Mouse (Mus musculus): ENCODE data around the gene Nup107. TPM values are rescaled to one million over a fixed set of nuclear protein-coding genes. Genes with fewer than 3 reads are reported as not detected.

Nup107 gene
- polyA plus RNA-seq (2012; ENCODE audit: insufficient read depth, insufficient read length, missing spikeins) = 3.6 and 4.2 TPM in 2 replicates

DNA sequence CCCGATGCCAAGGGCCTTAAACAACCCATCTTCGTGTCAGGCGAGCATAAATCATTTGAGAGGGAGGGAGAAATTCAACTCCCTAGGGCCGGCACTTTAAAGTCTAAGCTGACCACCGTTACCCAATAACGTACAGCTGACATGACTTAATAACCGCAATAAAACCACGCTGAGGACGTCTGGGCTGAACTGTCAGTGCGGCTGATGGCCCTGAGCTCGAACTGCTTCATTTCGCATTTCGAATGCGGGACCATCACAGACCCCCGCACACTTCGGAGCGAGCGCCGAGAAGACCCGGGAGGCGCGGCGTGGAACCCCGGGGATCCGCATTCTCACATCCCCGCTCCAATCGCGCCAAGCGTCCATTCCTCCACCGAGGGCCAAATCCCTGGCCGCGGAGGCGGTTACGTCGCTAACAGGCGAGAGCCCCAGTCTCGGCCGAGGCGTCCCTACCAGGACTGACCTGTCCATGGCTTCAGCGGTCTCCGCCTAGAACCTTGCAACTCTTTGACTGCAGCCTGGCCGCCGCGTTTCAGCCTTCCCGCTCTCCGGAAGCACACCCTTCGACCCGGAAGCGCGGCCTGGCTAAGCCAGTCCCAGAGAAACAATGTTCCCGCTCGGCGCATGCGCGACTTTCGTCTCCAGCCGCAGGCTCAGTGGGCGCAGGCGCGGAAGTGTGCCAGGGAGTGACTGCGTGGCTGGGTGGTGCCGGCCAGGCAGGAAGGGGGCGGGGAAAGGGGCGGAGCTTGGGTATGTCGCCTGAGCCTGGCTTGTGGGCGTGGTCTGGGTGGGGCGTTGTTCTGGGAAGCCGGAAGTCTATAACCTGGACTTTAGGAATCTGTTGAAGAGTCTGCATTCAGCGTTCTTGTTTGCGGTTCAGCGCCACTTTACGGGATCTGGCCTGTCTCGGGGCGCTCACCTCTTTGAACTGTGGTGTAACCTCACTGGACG lies at the start of gene Nup107:
Gene Nup107 (minus strand): TSS at position 565 of the 951 bp plus-strand sequence.
- H3K4me1 ChIP-seq (ENCODE audit: control insufficient read depth, insufficient read depth, insufficient read length, low read length) = 0 out of 2 replicates have a peak, but pooled peaks cover 2% of the 10 kb centered on the region
- peak within 1 kb of the TSS; percentile 82 for H3K4me3 ChIP-seq (ENCODE audit: insufficient read depth, low read depth, low read length)
- H3K27ac ChIP-seq (replicated peaks; ENCODE audit: low read depth, low read length) = peak within 1 kb of the TSS; percentile 69

DNA sequence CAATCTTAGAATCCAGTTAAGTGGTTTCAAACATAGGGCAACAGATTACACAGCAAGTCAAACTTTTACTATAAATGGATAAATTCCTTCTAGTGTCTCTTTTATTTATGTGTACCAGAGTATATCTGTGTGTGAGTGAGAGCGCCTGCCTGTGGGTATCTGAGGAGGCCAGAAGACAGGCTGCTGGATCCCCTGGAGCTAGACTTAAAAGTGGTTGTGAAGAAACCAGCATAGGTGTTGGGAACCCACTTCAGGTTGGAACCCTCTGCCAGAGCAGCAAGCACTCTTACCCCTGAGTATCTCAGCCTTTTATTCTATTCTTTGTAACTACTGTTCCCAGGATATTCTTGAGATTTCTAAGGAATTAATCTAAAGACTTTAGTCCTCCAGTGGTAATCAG lies 49.3 kb upstream of the Nup107 start:
- Histone ChIP-seq H3K4me3 (ENCODE audit: insufficient read depth, low read depth, low read length) (no peak overlapping the region), H3K4me1 (ENCODE audit: control insufficient read depth, insufficient read depth, insufficient read length, low read length) (peaks cover 17% of the 10 kb centered on the region), H3K27ac (replicated peaks; ENCODE audit: low read depth, low read length) (no peak overlapping the region)

DNA sequence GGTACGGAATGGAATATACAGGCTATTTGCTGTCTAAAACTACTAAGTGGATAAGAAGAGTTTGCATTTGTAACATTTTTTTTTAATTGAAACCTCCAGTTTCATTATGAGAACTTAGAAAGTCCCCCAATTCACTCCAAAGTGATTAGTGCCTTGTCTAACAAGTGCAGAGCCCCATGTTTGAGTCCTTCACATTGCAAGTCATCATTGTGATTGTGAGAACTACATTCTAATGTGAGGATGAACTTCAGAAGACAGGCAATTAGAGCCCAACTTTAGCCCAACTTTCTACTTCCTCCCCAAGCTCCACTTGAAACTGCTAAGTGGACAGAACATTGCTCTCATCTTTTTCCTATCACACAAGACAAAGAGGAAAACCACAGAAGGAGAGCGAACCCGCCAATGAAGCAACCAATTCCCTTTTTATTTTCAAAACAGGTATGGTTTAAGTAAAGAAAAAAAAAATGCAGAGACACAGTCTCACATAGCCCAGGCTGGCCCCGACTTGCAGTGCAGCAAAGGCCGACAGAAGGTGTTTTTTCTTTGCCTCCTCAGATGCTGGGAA lies 48.0 kb upstream of the Nup107 start:
- Histone ChIP-seq H3K27ac (replicated peaks; ENCODE audit: low read depth, low read length) (0 out of 2 replicates have a peak overlapping the region, but pooled peaks have one; percentile 9), H3K4me1 (ENCODE audit: control insufficient read depth, insufficient read depth, insufficient read length, low read length) (peaks cover 21% of the 10 kb centered on the region), H3K4me3 (ENCODE audit: insufficient read depth, low read depth, low read length) (no peak overlapping the region)

- Histone ChIP-seq H3K4me1 (ENCODE audit: control insufficient read depth, insufficient read depth, insufficient read length, low read length) (peaks cover 26% of the 10 kb centered on the region), H3K27ac (replicated peaks; ENCODE audit: low read depth, low read length) (no peak overlapping the region), H3K4me3 (ENCODE audit: insufficient read depth, low read depth, low read length) (no peak overlapping the region)
Observed at GRCm38 (mm10) chr10:117839737-117840136, 47.2 kb upstream of the Nup107 start.

DNA sequence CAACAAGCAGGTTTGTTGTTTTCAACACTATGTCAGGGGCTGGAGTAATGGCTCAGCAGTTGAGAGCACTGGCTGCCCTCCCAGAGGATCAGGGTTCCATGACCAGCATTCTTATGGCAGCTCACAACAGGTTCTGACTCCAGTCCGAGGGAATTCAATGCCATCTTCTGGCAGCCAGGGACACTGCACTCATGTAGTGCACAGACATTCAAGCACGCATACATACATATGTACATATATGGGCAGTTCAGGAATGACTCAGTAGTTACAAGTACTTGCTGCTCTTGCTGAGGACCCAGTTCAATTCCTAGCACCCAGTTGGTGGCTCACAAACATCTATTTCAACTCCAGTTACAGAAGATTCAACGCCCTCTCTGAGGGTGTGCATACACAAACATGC lies 46.4 kb upstream of the Nup107 start:
- Histone ChIP-seq H3K4me1 (ENCODE audit: control insufficient read depth, insufficient read depth, insufficient read length, low read length) (peaks cover 28% of the 10 kb centered on the region), H3K4me3 (ENCODE audit: insufficient read depth, low read depth, low read length) (no peak overlapping the region), H3K27ac (replicated peaks; ENCODE audit: low read depth, low read length) (no peak overlapping the region)

- no peak overlapping the region for H3K27ac ChIP-seq (replicated peaks; ENCODE audit: low read depth, low read length)
Observed at GRCm38 (mm10) chr10:117836354-117836753, 43.8 kb upstream of the Nup107 start.

GRCm38 (mm10) chr10:117835453-117835852 lies 42.9 kb upstream of the Nup107 start:
- Histone ChIP-seq H3K4me1 (ENCODE audit: control insufficient read depth, insufficient read depth, insufficient read length, low read length) (peaks cover 28% of the 10 kb centered on the region), H3K4me3 (ENCODE audit: insufficient read depth, low read depth, low read length) (no peak overlapping the region)

More at GRCm38 (mm10) chr10:117836354-117836753, 43.8 kb upstream of the Nup107 start:
- no peak overlapping the region for H3K4me3 ChIP-seq (ENCODE audit: insufficient read depth, low read depth, low read length)
- H3K4me1 ChIP-seq (ENCODE audit: control insufficient read depth, insufficient read depth, insufficient read length, low read length) = peaks cover 30% of the 10 kb centered on the region

DNA sequence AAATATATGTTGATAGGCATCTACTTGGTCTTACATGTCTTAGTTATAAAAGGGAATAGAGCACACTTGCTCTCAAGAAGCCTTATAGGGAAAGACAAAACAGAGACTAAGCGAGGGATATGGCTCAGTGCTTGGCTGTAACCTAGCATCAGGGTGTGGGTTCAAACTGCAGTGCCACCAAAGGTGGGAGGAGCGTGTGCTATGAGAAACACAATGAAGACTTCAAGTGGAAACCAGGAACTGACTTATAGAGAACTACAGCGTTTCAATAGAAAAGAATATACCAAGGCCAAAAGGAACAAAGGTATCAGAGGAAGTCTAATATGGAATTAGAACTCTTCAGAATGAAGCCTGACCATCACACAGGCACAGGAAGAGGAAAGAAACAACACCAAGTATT lies 38.3 kb upstream of the Nup107 start:
- H3K4me3 ChIP-seq (ENCODE audit: insufficient read depth, low read depth, low read length) = no peak overlapping the region

More at GRCm38 (mm10) chr10:117835453-117835852, 42.9 kb upstream of the Nup107 start:
- no peak overlapping the region for H3K27ac ChIP-seq (replicated peaks; ENCODE audit: low read depth, low read length)

GRCm38 (mm10) chr10:117829472-117830155 lies 37.1 kb upstream of the Nup107 start:
- Histone ChIP-seq H3K4me3 (ENCODE audit: insufficient read depth, low read depth, low read length) (no peak overlapping the region), H3K4me1 (ENCODE audit: control insufficient read depth, insufficient read depth, insufficient read length, low read length) (peaks cover 39% of the 10 kb centered on the region), H3K27ac (replicated peaks; ENCODE audit: low read depth, low read length) (0 out of 2 replicates have a peak overlapping the region, but pooled peaks have one; percentile 12)

More for the DNA sequence above, 38.3 kb upstream of the Nup107 start:
- Histone ChIP-seq H3K4me1 (ENCODE audit: control insufficient read depth, insufficient read depth, insufficient read length, low read length) (peaks cover 39% of the 10 kb centered on the region), H3K27ac (replicated peaks; ENCODE audit: low read depth, low read length) (no peak overlapping the region)

GRCm38 (mm10) chr10:117829022-117829421 lies 36.5 kb upstream of the Nup107 start:
- no peak overlapping the region for H3K27ac ChIP-seq (replicated peaks; ENCODE audit: low read depth, low read length)
- H3K4me3 ChIP-seq (ENCODE audit: insufficient read depth, low read depth, low read length) = no peak overlapping the region
- H3K4me1 ChIP-seq (ENCODE audit: control insufficient read depth, insufficient read depth, insufficient read length, low read length) = peaks cover 39% of the 10 kb centered on the region

DNA sequence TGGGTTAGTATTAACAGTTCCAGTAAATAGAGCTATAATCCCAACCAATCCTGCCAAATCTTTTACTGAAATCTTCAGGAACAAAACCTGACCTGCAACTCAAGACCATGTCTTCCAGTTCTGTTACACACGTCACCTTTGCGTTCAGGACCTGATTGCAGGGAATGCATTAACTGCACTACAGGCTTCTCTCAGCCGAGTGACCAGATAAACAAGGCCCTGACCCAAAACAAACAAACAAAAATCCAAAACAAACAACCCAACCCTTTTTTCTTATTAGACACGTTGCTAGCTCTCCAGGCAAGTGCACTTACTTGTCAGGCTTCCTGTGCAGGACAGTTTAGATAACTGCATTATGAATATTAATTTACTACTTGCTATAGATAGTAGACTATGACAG lies 36.0 kb upstream of the Nup107 start:
- H3K4me3 ChIP-seq (ENCODE audit: insufficient read depth, low read depth, low read length) = no peak overlapping the region
- peaks cover 39% of the 10 kb centered on the region for H3K4me1 ChIP-seq (ENCODE audit: control insufficient read depth, insufficient read depth, insufficient read length, low read length)
- no peak overlapping the region for H3K27ac ChIP-seq (replicated peaks; ENCODE audit: low read depth, low read length)

DNA sequence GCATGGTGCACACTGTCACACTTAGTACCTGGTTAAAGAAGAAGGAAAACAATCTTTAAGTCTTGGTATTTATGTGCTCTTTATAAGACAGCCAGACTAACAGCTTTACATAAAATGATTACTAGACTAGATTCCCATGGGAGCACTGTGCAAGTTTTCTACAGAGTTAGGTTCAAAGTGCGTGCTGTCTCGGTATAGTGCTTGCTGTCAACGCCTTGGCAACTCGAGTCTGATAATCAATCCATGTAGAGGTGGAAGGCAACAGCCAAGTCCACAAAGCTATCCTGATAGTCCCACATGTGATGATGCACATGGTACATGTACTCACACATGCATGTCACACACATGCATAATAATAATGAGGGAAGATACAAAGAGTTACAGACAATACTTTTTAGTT lies 32.1 kb upstream of the Nup107 start:
- peaks cover 27% of the 10 kb centered on the region for H3K4me1 ChIP-seq (ENCODE audit: control insufficient read depth, insufficient read depth, insufficient read length, low read length)
- no peak overlapping the region for H3K27ac ChIP-seq (replicated peaks; ENCODE audit: low read depth, low read length)
- no peak overlapping the region for H3K4me3 ChIP-seq (ENCODE audit: insufficient read depth, low read depth, low read length)

- Histone ChIP-seq H3K4me1 (ENCODE audit: control insufficient read depth, insufficient read depth, insufficient read length, low read length) (peaks cover 22% of the 10 kb centered on the region), H3K4me3 (ENCODE audit: insufficient read depth, low read depth, low read length) (no peak overlapping the region), H3K27ac (replicated peaks; ENCODE audit: low read depth, low read length) (no peak overlapping the region)
Observed at GRCm38 (mm10) chr10:117824139-117824538, 31.6 kb upstream of the Nup107 start.

- no peak overlapping the region for H3K27ac ChIP-seq (replicated peaks; ENCODE audit: low read depth, low read length)
- peaks cover 19% of the 10 kb centered on the region for H3K4me1 ChIP-seq (ENCODE audit: control insufficient read depth, insufficient read depth, insufficient read length, low read length)
- H3K4me3 ChIP-seq (ENCODE audit: insufficient read depth, low read depth, low read length) = no peak overlapping the region
Observed at GRCm38 (mm10) chr10:117823321-117823720, 30.8 kb upstream of the Nup107 start.

DNA sequence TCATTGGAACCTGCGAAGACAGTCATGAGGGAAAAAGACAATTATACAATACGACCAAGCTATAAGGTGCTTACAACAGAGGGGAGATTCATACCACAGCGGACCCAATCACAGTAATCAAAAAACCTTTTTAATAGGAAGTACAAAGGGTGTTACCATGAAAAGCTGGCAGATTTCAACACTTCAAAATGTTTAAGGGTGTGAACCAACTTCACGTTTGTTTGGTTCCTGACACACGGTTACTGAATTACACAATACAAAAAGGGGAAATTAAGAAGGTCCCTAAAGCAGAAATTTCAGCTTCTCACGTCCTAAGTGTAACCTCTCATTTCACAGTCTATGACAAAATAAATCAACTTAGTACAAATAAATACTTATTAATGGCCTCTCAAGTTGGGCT lies 26.1 kb upstream of the Nup107 start:
- H3K27ac ChIP-seq (replicated peaks; ENCODE audit: low read depth, low read length) = no peak overlapping the region; the same call in 1 of the 2 replicates
- no peak overlapping the region for H3K4me3 ChIP-seq (ENCODE audit: insufficient read depth, low read depth, low read length)
- no peaks in the 10 kb centered on the region for H3K4me1 ChIP-seq (ENCODE audit: control insufficient read depth, insufficient read depth, insufficient read length, low read length)
